Mouse (Mus musculus): Measurements from ENCODE around the gene Inafm2. TPM values are rescaled to one million over a fixed set of nuclear protein-coding genes. Genes with fewer than 3 reads are reported as not detected.

Inafm2 gene
- polyA plus RNA-seq, 1 experiment from 2014 or later: 20.5 TPM

Other genes with a start within 250 kb of the Inafm2 start
- 4.7 and 6.7 TPM in 2 replicates for gene Bmf, start 196.1 kb upstream of the Inafm2 start, polyA plus RNA-seq (2015; fragmentation: Nextera tagmentation; extraction: Ambion mirVana)
- gene Bub1b, start 147.5 kb upstream of the Inafm2 start, polyA plus RNA-seq (2015; fragmentation: Nextera tagmentation; extraction: Ambion mirVana): 105 and 106 TPM in 2 replicates
- gene Pak6, start 82.5 kb upstream of the Inafm2 start, polyA plus RNA-seq (2015; fragmentation: Nextera tagmentation; extraction: Ambion mirVana): 2.2 and 3.9 TPM in 2 replicates
- gene Ankrd63, start 41.8 kb upstream of the Inafm2 start, polyA plus RNA-seq (2015; fragmentation: Nextera tagmentation; extraction: Ambion mirVana): 0.06 and 0.11 TPM in 2 replicates
- gene Plcb2, start 17.3 kb upstream of the Inafm2 start, polyA plus RNA-seq (2015; fragmentation: Nextera tagmentation; extraction: Ambion mirVana): 1.6 and 1.8 TPM in 2 replicates
- gene Ccdc9b, start 16.9 kb downstream of the Inafm2 start, polyA plus RNA-seq (2015; fragmentation: Nextera tagmentation; extraction: Ambion mirVana): 1.3 and 1.4 TPM in 2 replicates
- 0.31 and 0.58 TPM in 2 replicates for gene Phgr1, start 27.0 kb downstream of the Inafm2 start, polyA plus RNA-seq (2015; fragmentation: Nextera tagmentation; extraction: Ambion mirVana)
- 0.65 and 1.0 TPM in 2 replicates for gene Disp2, start 34.0 kb downstream of the Inafm2 start, polyA plus RNA-seq (2015; fragmentation: Nextera tagmentation; extraction: Ambion mirVana)
- gene Knstrn, start 68.2 kb downstream of the Inafm2 start, polyA plus RNA-seq (2015; fragmentation: Nextera tagmentation; extraction: Ambion mirVana): 126 and 137 TPM in 2 replicates
- gene Ivd, start 116.2 kb downstream of the Inafm2 start, polyA plus RNA-seq (2015; fragmentation: Nextera tagmentation; extraction: Ambion mirVana): 77.9 and 94.5 TPM in 2 replicates
- 2.8 and 3.3 TPM in 2 replicates for gene Bahd1, start 154.6 kb downstream of the Inafm2 start, polyA plus RNA-seq (2015; fragmentation: Nextera tagmentation; extraction: Ambion mirVana)
- gene Chst14, start 180.7 kb downstream of the Inafm2 start, polyA plus RNA-seq (2015; fragmentation: Nextera tagmentation; extraction: Ambion mirVana): 28.6 and 29.4 TPM in 2 replicates